Mouse (Mus musculus) limb, embryonic 12.5 days (tissue): ENCODE measurements around the gene Pskh1. TPM values are rescaled to one million over a fixed set of nuclear protein-coding genes. Genes with fewer than 3 reads are reported as not detected.

Experiments used
- ATAC-seq: fragments of 200-750 bp; cut with Nextera tagmentation; 2 replicates; pipeline ENCODE4 v1.8.0; 2017; ENCODE audit warnings: low read depth, moderate TSS enrichment; ENCODE audit not compliant: insufficient number of reproducible peaks, insufficient read depth, low FRiP score, low TSS enrichment
- H3K27ac ChIP-seq: fragments of 300-500 bp; sonication (generic); 2 replicates; pipeline ENCODE4 v1.5.1; 2016; ENCODE audit warnings: mild to moderate bottlenecking, moderate library complexity
- H3K27me3 ChIP-seq: fragments of 300-500 bp; sonication (generic); 2 replicates; pipeline ENCODE4 v1.6.1; 2016; ENCODE audit warnings: mild to moderate bottlenecking, moderate library complexity
- H3K36me3 ChIP-seq: fragments of 300-500 bp; sonication (generic); 2 replicates; pipeline ENCODE4 v1.6.1; 2016; ENCODE audit warnings: mild to moderate bottlenecking, moderate library complexity
- H3K4me1 ChIP-seq: fragments of 300-500 bp; sonication (generic); replicated peaks from 2 replicates; pipeline ENCODE4 v1.6.1; 2016
- H3K4me2 ChIP-seq: fragments of 300-500 bp; sonication (generic); 2 replicates; pipeline ENCODE4 v1.6.1; 2016; ENCODE audit warnings: mild to moderate bottlenecking, moderate library complexity
- H3K4me3 ChIP-seq: fragments of 300-500 bp; sonication (generic); replicated peaks from 2 replicates; pipeline ENCODE4 v1.5.1; 2016; ENCODE audit warnings: mild to moderate bottlenecking
- H3K9ac ChIP-seq: fragments of 300-500 bp; sonication (generic); replicated peaks from 2 replicates; pipeline ENCODE4 v1.6.1; 2016; ENCODE audit warnings: mild to moderate bottlenecking, moderate library complexity
- H3K9me3 ChIP-seq: fragments of 300-500 bp; sonication (generic); 2 replicates; pipeline ENCODE4 v1.6.1; 2016; ENCODE audit warnings: mild to moderate bottlenecking, moderate library complexity
- WGBS: fragments of 180-500 bp; shearing (Covaris S2); methylation state at CpG from one replicate; pipeline ENCODE4 v1.1.7; 2016; 5-methylcytosine and 5-hydroxymethylcytosine counted together
- polyA plus RNA-seq: library from polyadenylated mRNA; unstranded; fragments of >200 nt; fragmentation: Nextera tagmentation; extraction: Ambion mirVana; gene quantifications from 2 replicates; pipeline ENCODE4 v1.2.1, GENCODE M21; 2016

Pskh1 gene
- polyA plus RNA-seq, 1 experiment from 2014 or later = 43.0 TPM

DNA sequence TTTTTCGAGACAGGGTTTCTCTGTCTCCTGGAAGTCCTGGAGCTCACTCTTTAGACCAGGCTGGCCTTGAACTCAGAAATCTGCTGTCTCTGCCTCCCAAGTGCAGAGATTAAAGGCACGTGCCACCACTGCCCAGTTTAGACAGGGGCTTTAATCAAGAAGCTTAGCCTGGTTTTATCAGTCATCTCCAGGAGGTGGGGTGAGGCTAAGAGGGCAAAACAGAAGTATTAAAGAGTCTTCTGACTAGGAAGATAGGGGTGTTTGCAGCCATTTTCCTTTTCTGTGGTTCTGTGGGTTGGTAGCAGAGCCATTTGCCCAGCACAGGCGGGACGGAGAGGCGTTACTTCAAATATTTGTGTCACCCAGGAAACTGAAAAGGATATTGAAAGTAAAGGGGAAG lies 40.9 kb upstream of the Pskh1 start:
- Histone ChIP-seq H3K9ac (no peak overlapping the region), H3K4me2 (peak overlapping the region; percentile 90; the same call in 1 of the 2 replicates), H3K4me1 (peaks cover 54% of the 10 kb centered on the region), H3K27me3 (no peaks in the 10 kb centered on the region), H3K27ac (peak overlapping the region; percentile 85), H3K36me3 (peaks cover 15% of the 10 kb centered on the region), H3K4me3 (no peak overlapping the region), H3K9me3 (no peaks in the 10 kb centered on the region)
- no peak for ATAC-seq
- WGBS = 79% methylated on average over 5 of the region's 5 CpGs

GRCm38 (mm10) chr8:105860143-105860981 lies 39.9 kb upstream of the Pskh1 start, which contains the start of gene Nutf2:
Gene Nutf2 (plus strand): TSS chr8:105860580.
- Histone ChIP-seq H3K27ac (peak within 1 kb of the TSS; percentile 85), H3K4me1 (peaks cover 53% of the 10 kb centered on the region), H3K27me3 (no peaks in the 10 kb centered on the region), H3K9me3 (no peaks in the 10 kb centered on the region), H3K4me2 (peak within 1 kb of the TSS; percentile 90), H3K36me3 (peaks cover 21% of the 10 kb centered on the region), H3K9ac (peak within 1 kb of the TSS; percentile 97), H3K4me3 (peak within 1 kb of the TSS; percentile 97)
- peak; percentile 98 for ATAC-seq
- WGBS = under 1% methylated on average over 59 of the region's 59 CpGs

- Histone ChIP-seq H3K27ac (no peak overlapping the region), H3K9me3 (no peaks in the 10 kb centered on the region), H3K4me2 (peak overlapping the region; percentile 90), H3K9ac (peak overlapping the region; percentile 97; the same call in 1 of the 2 replicates), H3K4me1 (peaks cover 41% of the 10 kb centered on the region), H3K4me3 (peak overlapping the region; percentile 97), H3K27me3 (no peaks in the 10 kb centered on the region), H3K36me3 (peaks cover 36% of the 10 kb centered on the region)
- WGBS = 13% methylated on average over 1 of the region's 1 CpGs
- no peak for ATAC-seq
These were observed 38.3 kb upstream of the Pskh1 start for GRCm38 (mm10) chr8:105861951-105862350.

DNA sequence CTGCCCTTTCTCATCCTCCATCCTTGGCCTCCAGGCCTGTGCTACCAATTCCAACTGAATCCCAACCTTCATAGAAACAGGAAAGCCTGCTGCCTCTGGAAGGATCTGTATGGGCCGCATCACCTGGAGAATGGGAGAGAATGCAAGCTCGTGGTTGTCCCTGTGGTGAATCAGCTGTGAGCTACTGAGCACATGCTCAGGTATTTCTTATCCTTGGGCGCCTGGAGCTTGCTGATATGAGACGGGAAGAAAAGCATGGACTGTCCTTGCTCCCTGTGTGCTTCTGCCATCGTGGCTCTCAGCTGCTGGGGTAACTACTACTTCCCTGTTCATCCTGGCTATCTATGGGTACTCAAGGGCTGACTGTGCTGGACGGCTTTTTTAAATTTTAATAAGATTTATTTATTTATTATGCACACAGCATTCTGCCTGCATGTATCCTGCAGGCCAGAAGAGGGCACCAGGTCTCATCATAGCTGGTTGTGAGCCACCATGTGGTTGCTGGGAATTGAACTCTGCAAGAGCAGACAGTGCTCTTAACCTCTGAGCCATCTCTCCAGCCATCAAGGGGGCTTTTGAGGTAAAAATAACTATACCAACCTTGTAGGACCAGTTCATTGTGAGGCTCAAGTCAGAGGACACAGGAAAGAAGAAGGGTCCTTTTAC lies 33.7 kb upstream of the Pskh1 start:
- peaks cover 73% of the 10 kb centered on the region for H3K36me3 ChIP-seq
- no peak for ATAC-seq

GRCm38 (mm10) chr8:105874301-105874700 lies 25.9 kb upstream of the Pskh1 start:
- H3K4me3 ChIP-seq = no peak overlapping the region
- H3K27ac ChIP-seq = no peak overlapping the region
- 92% methylated on average over 6 of the region's 6 CpGs for WGBS
- ATAC-seq = no peak
- H3K9me3 ChIP-seq = no peaks in the 10 kb centered on the region
- no peak overlapping the region for H3K9ac ChIP-seq
- no peaks in the 10 kb centered on the region for H3K4me1 ChIP-seq
- H3K36me3 ChIP-seq = peaks cover 92% of the 10 kb centered on the region
- H3K27me3 ChIP-seq = no peaks in the 10 kb centered on the region
- H3K4me2 ChIP-seq = no peak overlapping the region

More for the DNA sequence above, 33.7 kb upstream of the Pskh1 start:
- H3K27ac ChIP-seq = no peak overlapping the region
- H3K4me3 ChIP-seq = no peak overlapping the region
- 90% methylated on average over 6 of the region's 6 CpGs for WGBS
- H3K4me1 ChIP-seq = peaks cover 9% of the 10 kb centered on the region
- no peak overlapping the region for H3K9ac ChIP-seq
- no peaks in the 10 kb centered on the region for H3K27me3 ChIP-seq
- H3K4me2 ChIP-seq = no peak overlapping the region
- no peaks in the 10 kb centered on the region for H3K9me3 ChIP-seq

GRCm38 (mm10) chr8:105880754-105881520 lies 19.3 kb upstream of the Pskh1 start, which contains the start of gene Edc4:
Gene Edc4 (plus strand): TSS chr8:105880881.
- peak within 1 kb of the TSS; percentile 67 for H3K27ac ChIP-seq
- peaks cover 56% of the 10 kb centered on the region for H3K36me3 ChIP-seq
- ATAC-seq = peak; percentile 83

DNA sequence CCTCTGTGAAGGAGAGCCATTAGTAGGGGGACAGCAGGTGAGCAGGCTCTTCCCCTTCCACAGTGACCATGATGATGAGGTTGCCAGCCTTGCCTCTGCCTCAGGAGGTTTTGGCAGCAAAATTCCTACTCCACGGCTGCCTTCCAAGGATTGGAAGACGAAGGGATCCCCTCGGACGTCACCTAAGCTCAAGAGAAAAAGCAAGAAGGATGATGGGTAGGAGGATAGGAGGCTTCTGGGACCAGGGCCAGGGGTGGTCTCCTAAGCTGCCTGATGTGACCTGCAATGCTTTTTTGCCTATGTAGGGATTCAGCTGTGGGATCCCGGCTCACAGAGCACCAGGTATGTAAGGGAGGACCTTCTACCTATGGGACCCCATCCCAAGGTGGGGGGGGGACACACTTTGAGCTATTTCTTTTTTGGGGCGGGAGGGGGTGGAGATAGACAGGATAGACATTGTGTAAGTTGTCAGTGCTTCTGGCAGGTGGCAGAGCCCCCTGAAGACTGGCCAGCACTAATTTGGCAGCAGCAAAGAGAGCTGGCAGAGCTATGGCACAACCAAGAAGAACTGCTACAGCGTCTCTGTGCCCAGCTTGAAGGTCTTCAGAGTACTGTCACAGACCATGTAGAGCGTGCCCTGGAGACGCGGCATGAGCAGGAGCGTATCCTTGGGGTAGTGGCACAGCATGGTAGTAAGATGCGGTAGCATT lies 10.3 kb upstream of the Pskh1 start:
- WGBS = 94% methylated on average over 12 of the region's 12 CpGs
- Histone ChIP-seq H3K9me3 (no peaks in the 10 kb centered on the region), H3K4me1 (peaks cover 7% of the 10 kb centered on the region), H3K9ac (no peak overlapping the region), H3K27ac (no peak overlapping the region), H3K27me3 (no peaks in the 10 kb centered on the region), H3K36me3 (peaks cover 95% of the 10 kb centered on the region), H3K4me3 (no peak overlapping the region), H3K4me2 (no peak overlapping the region)
- ATAC-seq = no peak

More at GRCm38 (mm10) chr8:105880754-105881520, 19.3 kb upstream of the Pskh1 start, which contains the start of gene Edc4:
- under 1% methylated on average over 45 of the region's 45 CpGs for WGBS
- H3K4me2 ChIP-seq = peak within 1 kb of the TSS; percentile 78
- H3K4me1 ChIP-seq = peaks cover 27% of the 10 kb centered on the region
- H3K4me3 ChIP-seq = peak within 1 kb of the TSS; percentile 91
- H3K27me3 ChIP-seq = no peaks in the 10 kb centered on the region
- no peaks in the 10 kb centered on the region for H3K9me3 ChIP-seq
- peak within 1 kb of the TSS; percentile 88 for H3K9ac ChIP-seq

DNA sequence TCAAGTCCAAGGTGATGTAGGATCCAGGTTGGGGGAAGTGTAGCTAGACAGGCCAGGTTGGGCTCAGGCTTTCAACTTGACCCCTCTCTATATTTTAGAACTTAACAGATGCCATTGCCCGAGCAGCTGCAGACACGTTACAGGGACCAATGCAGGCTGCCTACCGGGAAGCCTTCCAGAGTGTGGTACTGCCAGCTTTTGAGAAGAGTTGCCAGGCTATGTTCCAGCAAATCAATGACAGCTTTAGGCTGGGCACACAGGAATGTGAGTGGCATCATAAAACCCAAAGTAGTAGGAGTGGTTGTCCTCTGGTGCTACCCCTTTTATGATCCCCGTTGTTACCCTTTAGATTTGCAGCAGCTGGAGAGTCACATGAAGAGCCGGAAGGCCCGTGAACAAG lies 9.4 kb upstream of the Pskh1 start:
- H3K9ac ChIP-seq = no peak overlapping the region
- no peaks in the 10 kb centered on the region for H3K27me3 ChIP-seq
- no peak for ATAC-seq
- H3K9me3 ChIP-seq = no peaks in the 10 kb centered on the region
- H3K27ac ChIP-seq = no peak overlapping the region
- H3K4me2 ChIP-seq = no peak overlapping the region
- peaks cover 7% of the 10 kb centered on the region for H3K4me1 ChIP-seq
- H3K4me3 ChIP-seq = no peak overlapping the region
- WGBS = 88% methylated on average over 6 of the region's 6 CpGs
- peaks cover 90% of the 10 kb centered on the region for H3K36me3 ChIP-seq

- Histone ChIP-seq H3K27ac (no peak overlapping the region), H3K27me3 (no peaks in the 10 kb centered on the region), H3K4me2 (no peak overlapping the region), H3K36me3 (peaks cover 75% of the 10 kb centered on the region), H3K4me1 (peaks cover 7% of the 10 kb centered on the region), H3K9ac (no peak overlapping the region), H3K9me3 (no peaks in the 10 kb centered on the region), H3K4me3 (no peak overlapping the region)
- 83% methylated on average over 6 of the region's 6 CpGs for WGBS
- ATAC-seq = no peak
These were observed 7.8 kb upstream of the Pskh1 start for GRCm38 (mm10) chr8:105892432-105892831.

DNA sequence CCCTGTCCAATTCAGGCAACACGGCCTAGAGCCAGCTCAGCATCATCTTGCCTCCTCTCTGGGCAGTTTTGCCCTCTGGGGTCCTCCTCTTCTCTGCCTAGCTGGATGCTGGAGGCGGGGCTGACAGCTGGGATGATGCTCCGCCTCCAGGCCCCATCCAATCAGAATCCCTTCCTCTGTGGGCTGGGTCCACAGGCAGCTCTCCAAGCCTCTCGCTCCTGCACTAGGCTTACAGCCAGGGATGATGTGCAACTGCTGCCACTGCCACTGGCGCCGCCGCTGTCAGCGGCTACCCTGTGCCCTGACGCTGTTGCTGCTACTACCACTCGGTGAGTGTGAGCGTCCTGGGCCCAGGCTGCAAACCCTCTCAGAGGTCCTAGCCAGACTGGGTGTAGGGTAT lies 6.9 kb upstream of the Pskh1 start, which contains the start of gene Nrn1l:
TSS of gene Nrn1l (plus strand) at position 229 of the 400 bp plus-strand sequence.
- WGBS = 5% methylated on average over 11 of the region's 11 CpGs
- Histone ChIP-seq H3K27me3 (no peaks in the 10 kb centered on the region), H3K9ac (no peak within 1 kb of the TSS), H3K4me1 (peaks cover 7% of the 10 kb centered on the region), H3K9me3 (no peaks in the 10 kb centered on the region), H3K36me3 (peaks cover 66% of the 10 kb centered on the region), H3K4me2 (peak within 1 kb of the TSS; percentile 16; the same call in 1 of the 2 replicates), H3K27ac (0 out of 2 replicates have a peak within 1 kb of the TSS, but pooled peaks have one; percentile 2), H3K4me3 (no peak within 1 kb of the TSS)
- ATAC-seq = peak; percentile 48
